ENCODE assay signal across 31 mouse cellular contexts in genomic region chr1:191960946-191961345, GRCm38 (mm10). TPM values are rescaled to one million over a fixed set of nuclear protein-coding genes. Genes with fewer than 3 reads are reported as not detected.
"Had no signal": no experiment of that assay in that cellular context is flagged by ENCODE, and none has a peak within 500 bp of the region (broad histone marks: within the 10 kb centered on the region; RNA-seq: fewer than 3 reads in every experiment).

No protein-coding gene starts in this region.

- H3K4me2 ChIP-seq: embryonic facial prominence, embryonic 12.5 days; embryonic facial prominence, embryonic 13.5 days; embryonic facial prominence, embryonic 15.5 days; forebrain, embryonic 12.5 days; forebrain, embryonic 13.5 days; forebrain, embryonic 15.5 days had no signal

- DNase-seq: cerebellum, adult 8-10 months; cerebellum, adult 9-10 months; cerebellum, adult 9-11 months; cerebellum, postnatal 10 days; cerebellum, postnatal 14 days; cerebellum, postnatal 25 days; cerebellum, postnatal 36 days; embryo, embryonic 11 days; forebrain, postnatal 0 days; gastrocnemius, postnatal 10 days; gastrocnemius, postnatal 14 days; gastrocnemius, postnatal 25 days; gastrocnemius, postnatal 36 days; heart, adult 2 months had no signal

- H3K27ac ChIP-seq: embryonic facial prominence, embryonic 10.5 days; embryonic facial prominence, embryonic 12.5 days; embryonic facial prominence, embryonic 13.5 days; embryonic facial prominence, embryonic 15.5 days; forebrain, embryonic 10.5 days; forebrain, embryonic 12.5 days; forebrain, embryonic 13.5 days; forebrain, embryonic 15.5 days; gastrocnemius, adult 2 months; heart, adult 2 months had no signal

- H3K27me3 ChIP-seq: embryonic facial prominence, embryonic 12.5 days; embryonic facial prominence, embryonic 15.5 days; forebrain, embryonic 12.5 days; forebrain, embryonic 13.5 days; forebrain, embryonic 15.5 days had no signal

- ATAC-seq: forebrain, embryonic 13.5 days; forebrain, embryonic 14.5 days; forebrain, embryonic 15.5 days; forebrain, embryonic 16.5 days; forebrain, postnatal 0 days had no signal

- H3K9ac ChIP-seq: embryonic facial prominence, embryonic 12.5 days; embryonic facial prominence, embryonic 13.5 days; embryonic facial prominence, embryonic 15.5 days; forebrain, embryonic 12.5 days; forebrain, embryonic 13.5 days; forebrain, embryonic 15.5 days; forebrain, postnatal 0 days had no signal

- H3K4me1 ChIP-seq: embryonic facial prominence, embryonic 12.5 days; forebrain, embryonic 12.5 days; forebrain, embryonic 13.5 days had no signal

- H3K9me3 ChIP-seq: embryonic facial prominence, embryonic 10.5 days; embryonic facial prominence, embryonic 12.5 days; embryonic facial prominence, embryonic 13.5 days; embryonic facial prominence, embryonic 15.5 days; forebrain, embryonic 10.5 days; forebrain, embryonic 12.5 days; forebrain, embryonic 13.5 days; forebrain, embryonic 15.5 days had no signal

- H3K36me3 ChIP-seq: embryonic facial prominence, embryonic 10.5 days; embryonic facial prominence, embryonic 12.5 days; embryonic facial prominence, embryonic 13.5 days; embryonic facial prominence, embryonic 15.5 days; forebrain, embryonic 10.5 days; forebrain, embryonic 12.5 days; forebrain, embryonic 15.5 days had no signal

- H3K4me3 ChIP-seq: embryonic facial prominence, embryonic 10.5 days; embryonic facial prominence, embryonic 12.5 days; embryonic facial prominence, embryonic 13.5 days; embryonic facial prominence, embryonic 15.5 days; erythroblast, embryonic 14.5 days; forebrain, embryonic 10.5 days; forebrain, embryonic 12.5 days; forebrain, embryonic 13.5 days; forebrain, embryonic 15.5 days; gastrocnemius, adult 2 months; heart, adult 2 months had no signal

RNA-seq across cellular contexts. Expression of gene Rd3, which starts 16.2 kb away (rescaled TPM):
- total RNA-seq: common myeloid progenitor, adult 5-6 weeks; gastrocnemius, adult 18-20 months; gastrocnemius, adult 8-10 months; gastrocnemius, postnatal 4 days; granulocyte monocyte progenitor cell, adult 5-6 weeks had no signal
- polyA plus RNA-seq: erythroblast, embryonic 14.5 days had no signal
